Mouse (Mus musculus) liver, embryonic 12.5 days (tissue): ENCODE measurements around the gene Dap. TPM values are rescaled to one million over a fixed set of nuclear protein-coding genes. Genes with fewer than 3 reads are reported as not detected.

ENCODE experiments used
- ATAC-seq: fragments of 200-750 bp; cut with Nextera tagmentation; 2 replicates; pipeline ENCODE4 v1.8.0; 2017; ENCODE audit warnings: moderate number of reproducible peaks, mild to moderate bottlenecking, moderate library complexity
- H3K27ac ChIP-seq: fragments of 300-500 bp; sonication (generic); 2 replicates; pipeline ENCODE4 v1.5.1; 2016; ENCODE audit warnings: mild to moderate bottlenecking
- H3K27me3 ChIP-seq: fragments of 300-500 bp; sonication (generic); replicated peaks from 2 replicates; pipeline ENCODE4 v1.6.1; 2016; ENCODE audit warnings: mild to moderate bottlenecking, moderate library complexity
- H3K36me3 ChIP-seq: fragments of 300-500 bp; sonication (generic); 2 replicates; pipeline ENCODE4 v1.6.1; 2016; ENCODE audit warnings: mild to moderate bottlenecking, moderate library complexity
- H3K4me1 ChIP-seq: fragments of 300-500 bp; sonication (generic); 2 replicates; pipeline ENCODE4 v1.6.1; 2016
- H3K4me2 ChIP-seq: fragments of 300-500 bp; sonication (generic); 2 replicates; pipeline ENCODE4 v1.6.1; 2016; ENCODE audit warnings: mild to moderate bottlenecking, moderate library complexity
- H3K4me3 ChIP-seq: fragments of 300-500 bp; sonication (generic); 2 replicates; pipeline ENCODE4 v1.5.1; 2016; ENCODE audit warnings: mild to moderate bottlenecking, moderate library complexity
- H3K9ac ChIP-seq: fragments of 300-500 bp; sonication (generic); 2 replicates; pipeline ENCODE4 v1.6.1; 2016; ENCODE audit warnings: mild to moderate bottlenecking, moderate library complexity
- H3K9me3 ChIP-seq: fragments of 300-500 bp; sonication (generic); replicated peaks from 2 replicates; pipeline ENCODE4 v1.6.1; 2016; ENCODE audit warnings: mild to moderate bottlenecking, moderate library complexity
- WGBS: fragments of 180-500 bp; shearing (Covaris S2); methylation state at CpG from one replicate; pipeline ENCODE4 v1.1.7; 2016; ENCODE audit not compliant: insufficient replicate concordance; 5-methylcytosine and 5-hydroxymethylcytosine counted together
- polyA plus RNA-seq: library from polyadenylated mRNA; unstranded; fragments of >200 nt; fragmentation: Nextera tagmentation; extraction: Ambion mirVana; gene quantifications from 2 replicates; pipeline ENCODE4 v1.2.1, GENCODE M21; 2016

Gene Dap
- polyA plus RNA-seq, 1 experiment from 2014 or later = 44.3 TPM

DNA sequence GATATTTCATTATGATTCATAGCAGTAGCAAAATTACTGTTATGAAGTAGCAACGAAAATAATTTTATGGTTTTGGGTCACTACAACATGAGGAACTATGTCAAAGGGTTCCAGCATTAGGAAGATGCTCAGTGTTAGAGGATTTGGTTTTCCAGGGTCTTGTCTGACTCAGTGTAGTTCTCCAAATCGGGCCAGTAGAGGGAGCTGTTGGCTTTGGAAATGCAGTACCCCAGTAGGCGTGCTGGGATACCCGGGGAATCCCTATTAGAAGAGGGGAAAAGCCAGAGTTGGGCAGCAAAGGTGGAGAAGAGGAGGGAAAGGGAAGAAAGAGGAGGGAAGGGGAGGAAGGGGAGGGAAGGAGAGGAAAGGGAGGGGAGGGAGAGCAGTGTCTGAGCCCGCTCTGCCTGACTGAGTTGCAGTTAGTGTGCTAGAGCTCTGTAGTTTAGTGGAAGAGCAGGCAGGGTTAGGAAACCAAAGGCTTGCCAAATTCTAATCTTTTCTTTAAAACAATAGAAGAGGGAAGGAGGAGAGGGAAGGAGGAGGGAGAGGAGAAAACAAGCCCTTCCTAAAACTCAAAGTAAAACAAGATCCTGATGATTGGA, 91.6 kb downstream of the Dap start:
- Histone ChIP-seq H3K4me3 (no peak overlapping the region), H3K9me3 (0 out of 2 replicates have a peak, but pooled peaks cover 4% of the 10 kb centered on the region), H3K9ac (no peak overlapping the region), H3K36me3 (no peaks in the 10 kb centered on the region), H3K4me1 (no peaks in the 10 kb centered on the region), H3K4me2 (no peak overlapping the region), H3K27me3 (no peaks in the 10 kb centered on the region), H3K27ac (no peak overlapping the region)
- 15% methylated on average over 5 of the region's 5 CpGs for WGBS
- no peak for ATAC-seq

DNA sequence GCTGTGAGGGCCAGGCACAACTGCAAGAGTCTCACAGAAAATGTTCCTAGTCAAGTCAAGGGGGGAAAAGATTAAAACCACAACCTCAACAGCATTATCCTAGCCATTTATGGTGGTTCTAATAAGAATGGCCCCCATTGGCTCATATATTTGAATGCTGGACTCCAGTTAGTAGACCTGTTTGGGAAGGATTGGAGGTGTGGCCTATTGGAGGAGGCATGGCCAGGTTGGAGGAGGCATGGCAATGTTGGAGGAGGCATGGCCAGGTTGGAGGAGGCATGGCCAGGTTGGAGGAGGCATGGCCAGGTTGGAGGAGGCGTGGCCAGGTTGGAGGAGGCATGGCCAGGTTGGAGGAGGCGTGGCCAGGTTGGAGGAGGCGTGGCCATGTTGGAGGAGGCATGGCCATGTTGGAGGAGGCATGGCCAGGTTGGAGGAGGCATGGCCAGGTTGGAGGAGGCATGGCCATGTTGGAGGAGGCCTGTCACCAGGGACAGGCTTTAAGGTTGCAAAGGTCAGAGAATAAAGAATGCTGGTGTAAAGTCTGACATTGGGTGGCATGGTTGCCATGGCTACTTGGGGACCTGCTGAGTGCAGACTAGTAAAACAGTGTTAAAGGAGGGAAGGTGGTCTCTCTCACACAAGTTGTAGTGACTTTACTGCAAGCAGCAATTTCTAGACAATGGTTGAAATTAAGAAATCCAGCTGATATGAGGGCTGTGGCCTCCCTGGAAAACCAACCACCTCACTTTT, 93.1 kb downstream of the Dap start:
- H3K27ac ChIP-seq = no peak overlapping the region
- 0 out of 2 replicates have a peak, but pooled peaks cover 4% of the 10 kb centered on the region for H3K9me3 ChIP-seq
- H3K4me2 ChIP-seq = no peak overlapping the region
- H3K4me1 ChIP-seq = no peaks in the 10 kb centered on the region
- no peak overlapping the region for H3K4me3 ChIP-seq
- WGBS = 59% methylated on average over 3 of the region's 3 CpGs
- H3K27me3 ChIP-seq = no peaks in the 10 kb centered on the region
- H3K36me3 ChIP-seq = no peaks in the 10 kb centered on the region
- no peak overlapping the region for H3K9ac ChIP-seq
- no peak for ATAC-seq

DNA sequence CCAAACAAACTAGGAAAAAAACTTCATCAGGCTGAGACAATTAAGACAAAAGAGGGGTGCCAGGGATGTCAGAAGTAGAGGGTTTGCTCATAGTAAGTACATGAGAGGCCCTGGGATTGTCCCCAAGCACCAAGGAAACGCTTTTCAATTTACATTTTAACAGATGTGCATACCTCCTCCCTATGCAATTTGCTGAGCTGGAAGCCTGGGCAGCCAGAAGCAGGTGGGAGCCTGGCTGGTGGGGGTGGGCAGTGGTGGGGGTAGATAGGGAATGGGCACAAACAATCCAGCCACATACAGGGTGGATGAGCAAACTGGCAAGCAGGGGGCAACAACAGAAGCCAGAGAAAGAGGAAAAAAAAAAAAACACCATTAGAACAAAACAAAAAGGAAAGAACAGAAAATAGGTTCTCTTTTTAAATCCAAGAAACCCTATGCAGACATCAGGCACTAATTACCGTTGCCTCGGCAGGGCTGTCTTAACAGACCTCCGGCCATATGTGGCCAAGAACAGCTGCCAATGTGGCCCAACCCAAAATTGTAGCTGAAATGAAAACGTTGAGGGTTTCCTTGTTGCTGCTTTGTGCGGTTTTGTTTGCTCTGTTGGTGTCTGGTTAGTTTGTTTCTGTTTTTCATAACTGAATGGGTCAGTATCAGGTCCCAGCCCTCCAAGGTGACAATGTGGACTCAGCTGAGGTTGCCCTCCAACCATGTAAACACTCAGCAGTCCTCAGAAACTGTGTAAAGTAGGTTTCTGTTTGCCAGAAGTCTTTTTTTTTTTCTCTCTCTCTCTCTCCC, 94.2 kb downstream of the Dap start:
- no peak overlapping the region for H3K4me3 ChIP-seq
- H3K36me3 ChIP-seq = no peaks in the 10 kb centered on the region
- no peaks in the 10 kb centered on the region for H3K4me1 ChIP-seq
- H3K27ac ChIP-seq = no peak overlapping the region
- WGBS = 59% methylated on average over 6 of the region's 6 CpGs
- 0 out of 2 replicates have a peak, but pooled peaks cover 4% of the 10 kb centered on the region for H3K9me3 ChIP-seq
- no peak for ATAC-seq
- H3K4me2 ChIP-seq = no peak overlapping the region
- no peaks in the 10 kb centered on the region for H3K27me3 ChIP-seq
- no peak overlapping the region for H3K9ac ChIP-seq

DNA sequence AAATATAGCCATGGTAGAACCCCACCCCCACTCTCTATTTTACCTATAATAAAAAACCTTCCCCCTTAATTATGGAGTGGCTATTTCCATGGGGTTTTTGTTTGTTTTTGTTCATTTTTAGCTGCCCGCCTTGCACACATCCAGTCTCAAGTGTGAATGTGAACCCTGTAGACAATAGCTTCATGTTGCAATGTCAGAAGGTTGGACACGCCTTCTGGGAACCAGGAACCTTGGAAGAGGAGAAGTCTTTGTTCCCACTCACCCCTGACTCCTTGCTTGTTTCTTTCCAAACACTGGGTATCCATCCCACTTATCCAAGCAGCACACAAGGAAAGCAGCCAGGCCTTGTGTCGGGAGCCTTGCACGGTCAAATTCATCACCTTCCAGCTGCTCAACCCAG, 94.9 kb downstream of the Dap start:
- H3K4me1 ChIP-seq = no peaks in the 10 kb centered on the region
- H3K27me3 ChIP-seq = no peaks in the 10 kb centered on the region
- WGBS = 66% methylated on average over 4 of the region's 4 CpGs
- ATAC-seq = no peak
- no peak overlapping the region for H3K9ac ChIP-seq
- H3K36me3 ChIP-seq = no peaks in the 10 kb centered on the region
- H3K4me2 ChIP-seq = no peak overlapping the region
- 0 out of 2 replicates have a peak, but pooled peaks cover 4% of the 10 kb centered on the region for H3K9me3 ChIP-seq
- H3K27ac ChIP-seq = no peak overlapping the region
- no peak overlapping the region for H3K4me3 ChIP-seq

DNA sequence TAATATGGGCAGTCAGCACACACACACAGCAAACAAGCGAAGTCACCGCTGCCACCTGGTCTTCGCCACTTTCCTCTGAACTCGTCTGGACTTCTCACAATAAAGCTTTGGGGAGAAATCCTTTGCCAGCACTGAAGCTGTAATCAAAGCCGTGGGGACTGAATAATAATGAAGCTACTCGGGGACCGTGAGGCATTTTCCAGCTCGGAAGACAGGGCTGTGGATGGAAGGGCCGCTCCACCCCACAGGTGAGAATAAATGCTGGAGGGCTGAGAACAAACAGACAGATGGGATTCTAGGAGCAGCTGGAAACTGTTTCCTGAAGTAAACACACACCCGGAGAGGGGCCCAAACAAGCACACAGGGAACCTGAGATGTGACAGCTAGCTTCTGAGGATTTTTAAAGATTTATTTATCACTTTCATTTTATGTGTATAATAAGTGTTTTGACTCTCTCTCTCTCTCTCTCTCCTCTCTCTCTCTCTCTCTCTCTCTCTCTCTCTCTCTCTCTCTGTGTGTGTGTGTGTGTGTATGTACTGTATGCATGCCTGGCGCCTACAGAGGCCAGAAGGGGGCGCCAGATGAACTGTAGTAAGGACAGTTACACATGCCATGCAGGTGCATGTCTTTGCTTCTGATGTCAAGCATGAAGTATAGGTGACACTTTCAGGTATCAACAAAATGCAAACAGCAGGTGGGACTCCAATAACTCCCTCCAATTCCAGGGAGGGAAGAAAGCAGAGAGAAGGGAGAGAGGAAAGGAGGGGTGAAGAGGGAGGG, 96.7 kb downstream of the Dap start:
- H3K4me3 ChIP-seq = no peak overlapping the region
- H3K4me2 ChIP-seq = no peak overlapping the region
- no peaks in the 10 kb centered on the region for H3K4me1 ChIP-seq
- H3K9ac ChIP-seq = no peak overlapping the region
- no peaks in the 10 kb centered on the region for H3K27me3 ChIP-seq
- 63% methylated on average over 12 of the region's 12 CpGs for WGBS
- 0 out of 2 replicates have a peak, but pooled peaks cover 4% of the 10 kb centered on the region for H3K9me3 ChIP-seq
- H3K36me3 ChIP-seq = no peaks in the 10 kb centered on the region
- H3K27ac ChIP-seq = no peak overlapping the region
- no peak for ATAC-seq

DNA sequence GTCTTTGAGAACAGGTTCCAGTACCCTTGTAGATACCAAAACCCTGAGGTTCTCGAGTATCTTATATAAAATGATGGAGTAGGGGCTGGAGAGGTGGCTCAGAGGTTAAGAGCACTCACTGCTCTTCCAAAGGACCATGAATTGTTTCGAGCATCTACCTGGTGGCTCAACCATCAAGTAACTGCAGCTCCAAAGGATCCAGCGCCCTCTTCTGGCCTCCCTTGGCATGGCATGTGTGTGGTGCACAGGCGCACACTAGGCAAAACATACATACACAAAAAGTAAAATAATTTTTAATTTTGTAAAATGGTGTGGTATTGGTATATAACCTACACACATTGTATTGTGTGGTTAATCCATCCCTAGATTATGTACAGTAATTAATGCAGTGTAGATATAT, 99.6 kb downstream of the Dap start:
- Histone ChIP-seq H3K36me3 (no peaks in the 10 kb centered on the region), H3K9me3 (no peaks in the 10 kb centered on the region), H3K4me1 (no peaks in the 10 kb centered on the region), H3K27me3 (no peaks in the 10 kb centered on the region), H3K4me2 (no peak overlapping the region), H3K9ac (no peak overlapping the region), H3K27ac (no peak overlapping the region), H3K4me3 (no peak overlapping the region)
- WGBS = 60% methylated on average over 4 of the region's 4 CpGs
- no peak for ATAC-seq

Other genes with a start within 250 kb of the Dap start
- 0.50 and 0.60 TPM in 2 replicates for gene Ankrd33b, start 143.4 kb downstream of the Dap start, polyA plus RNA-seq
- 1.8 and 2.4 TPM in 2 replicates for gene Ropn1l, start 229.4 kb downstream of the Dap start, polyA plus RNA-seq